Mouse (Mus musculus): ENCODE data around the gene Sncg. TPM values are rescaled to one million over a fixed set of nuclear protein-coding genes. Genes with fewer than 3 reads are reported as not detected.

Gene Sncg
- total and polyA plus RNA-seq, 3 experiments = 11.5 to 14.2 (median 12.9) TPM

GRCm38 (mm10) chr14:34331886-34332285, 42.7 kb downstream of the Sncg start:
- WGBS = 91% methylated on average over 3 of the region's 3 CpGs
- intact Hi-C loops (cut with DNase I) = no loop called here
- H3K36me3 ChIP-seq (ENCODE audit: control insufficient read depth, insufficient read depth, low read length) = no peaks in the 10 kb centered on the region; the same call in 1 of the 2 replicates
- no peak for DNase-seq
- H3K79me2 ChIP-seq (replicated peaks; ENCODE audit: control insufficient read depth, insufficient read depth, low read length) = no peaks in the 10 kb centered on the region
- H3K9ac ChIP-seq (ENCODE audit: low read depth, low read length) = no peak overlapping the region
- no peak overlapping the region for H3K4me3 ChIP-seq
- no peaks in the 10 kb centered on the region for H3K27me3 ChIP-seq (ENCODE audit: control insufficient read depth, insufficient read depth, low read length)
- no peak overlapping the region for H3K27ac ChIP-seq
- H3K4me1 ChIP-seq (ENCODE audit: control insufficient read depth, insufficient read depth, low read length) = no peaks in the 10 kb centered on the region
- TF ChIP-seq POLR2A (IDR thresholded peaks at IDR 0.05; ENCODE audit: insufficient read depth, low read depth, low read length) = no peak
- no peak for TF ChIP-seq CTCF (IDR thresholded peaks at IDR 0.05)
- no peak for TF ChIP-seq EP300 (IDR thresholded peaks at IDR 0.05; ENCODE audit: insufficient read depth, low read depth, low read length)

GRCm38 (mm10) chr14:34330657-34331158, 43.9 kb downstream of the Sncg start:
- no peak for TF ChIP-seq POLR2A (IDR thresholded peaks at IDR 0.05; ENCODE audit: insufficient read depth, low read depth, low read length)
- TF ChIP-seq CTCF (IDR thresholded peaks at IDR 0.05) = no peak
- no peak for TF ChIP-seq EP300 (IDR thresholded peaks at IDR 0.05; ENCODE audit: insufficient read depth, low read depth, low read length)
- Histone ChIP-seq H3K27ac (no peak overlapping the region), H3K4me1 (ENCODE audit: control insufficient read depth, insufficient read depth, low read length) (no peaks in the 10 kb centered on the region), H3K79me2 (replicated peaks; ENCODE audit: control insufficient read depth, insufficient read depth, low read length) (no peaks in the 10 kb centered on the region), H3K36me3 (ENCODE audit: control insufficient read depth, insufficient read depth, low read length) (peaks cover 2% of the 10 kb centered on the region), H3K27me3 (ENCODE audit: control insufficient read depth, insufficient read depth, low read length) (no peaks in the 10 kb centered on the region), H3K9ac (ENCODE audit: low read depth, low read length) (no peak overlapping the region), H3K4me3 (no peak overlapping the region)
- WGBS = 92% methylated on average over 9 of the region's 9 CpGs
- intact Hi-C loops (cut with DNase I) = no loop called here
- DNase-seq = no peak

GRCm38 (mm10) chr14:34327618-34328017, 47.0 kb downstream of the Sncg start:
- no peaks in the 10 kb centered on the region for H3K4me1 ChIP-seq (ENCODE audit: control insufficient read depth, insufficient read depth, low read length)
- no peak for DNase-seq
- H3K79me2 ChIP-seq (replicated peaks; ENCODE audit: control insufficient read depth, insufficient read depth, low read length) = no peaks in the 10 kb centered on the region
- intact Hi-C loops (cut with DNase I) = no loop called here
- no peak overlapping the region for H3K9ac ChIP-seq (ENCODE audit: low read depth, low read length)
- WGBS = 76% methylated on average over 1 of the region's 1 CpGs
- no peak overlapping the region for H3K4me3 ChIP-seq
- no peaks in the 10 kb centered on the region for H3K27me3 ChIP-seq (ENCODE audit: control insufficient read depth, insufficient read depth, low read length)
- H3K36me3 ChIP-seq (ENCODE audit: control insufficient read depth, insufficient read depth, low read length) = peaks cover 6% of the 10 kb centered on the region
- no peak overlapping the region for H3K27ac ChIP-seq
- TF ChIP-seq EP300 (IDR thresholded peaks at IDR 0.05; ENCODE audit: insufficient read depth, low read depth, low read length) (no peak), CTCF (IDR thresholded peaks at IDR 0.05) (no peak), POLR2A (IDR thresholded peaks at IDR 0.05; ENCODE audit: insufficient read depth, low read depth, low read length) (no peak)

GRCm38 (mm10) chr14:34326606-34327005, 48.0 kb downstream of the Sncg start:
- no peaks in the 10 kb centered on the region for H3K4me1 ChIP-seq (ENCODE audit: control insufficient read depth, insufficient read depth, low read length)
- DNase-seq = no peak
- no peak overlapping the region for H3K9ac ChIP-seq (ENCODE audit: low read depth, low read length)
- WGBS = 73% methylated on average over 3 of the region's 3 CpGs
- TF ChIP-seq POLR2A (IDR thresholded peaks at IDR 0.05; ENCODE audit: insufficient read depth, low read depth, low read length) (no peak), EP300 (IDR thresholded peaks at IDR 0.05; ENCODE audit: insufficient read depth, low read depth, low read length) (no peak), CTCF (IDR thresholded peaks at IDR 0.05) (no peak)
- no peaks in the 10 kb centered on the region for H3K27me3 ChIP-seq (ENCODE audit: control insufficient read depth, insufficient read depth, low read length)
- peaks cover 7% of the 10 kb centered on the region for H3K36me3 ChIP-seq (ENCODE audit: control insufficient read depth, insufficient read depth, low read length)
- intact Hi-C loops (cut with DNase I) = no loop called here
- no peaks in the 10 kb centered on the region for H3K79me2 ChIP-seq (replicated peaks; ENCODE audit: control insufficient read depth, insufficient read depth, low read length)
- no peak overlapping the region for H3K4me3 ChIP-seq
- no peak overlapping the region for H3K27ac ChIP-seq

- WGBS = over 99% methylated on average over 5 of the region's 5 CpGs
- no peaks in the 10 kb centered on the region for H3K79me2 ChIP-seq (replicated peaks; ENCODE audit: control insufficient read depth, insufficient read depth, low read length)
- H3K27me3 ChIP-seq (ENCODE audit: control insufficient read depth, insufficient read depth, low read length) = no peaks in the 10 kb centered on the region
- DNase-seq = no peak
- TF ChIP-seq POLR2A (IDR thresholded peaks at IDR 0.05; ENCODE audit: insufficient read depth, low read depth, low read length) (no peak), CTCF (IDR thresholded peaks at IDR 0.05) (no peak), EP300 (IDR thresholded peaks at IDR 0.05; ENCODE audit: insufficient read depth, low read depth, low read length) (no peak)
- H3K9ac ChIP-seq (ENCODE audit: low read depth, low read length) = no peak overlapping the region
- no peak overlapping the region for H3K4me3 ChIP-seq
- intact Hi-C loops (cut with DNase I) = no loop called here
- H3K27ac ChIP-seq = no peak overlapping the region
- peaks cover 8% of the 10 kb centered on the region for H3K36me3 ChIP-seq (ENCODE audit: control insufficient read depth, insufficient read depth, low read length)
- H3K4me1 ChIP-seq (ENCODE audit: control insufficient read depth, insufficient read depth, low read length) = no peaks in the 10 kb centered on the region
Observed at GRCm38 (mm10) chr14:34323576-34324085, 51.0 kb downstream of the Sncg start.

Other genes starting within 250 kb of the Sncg start
- gene Npy4r, start 222.3 kb downstream of the Sncg start, total RNA-seq (2021) = under 1 TPM; 0.08 to 0.18 TPM
- 0.80 and 1.1 TPM in 2 replicates for gene Npy4r, start 222.3 kb downstream of the Sncg start, polyA plus RNA-seq (2012; rRNA removed)
- gene Gprin2, start 173.1 kb downstream of the Sncg start, total RNA-seq (2021) = under 1 TPM; 0.23 to 0.26 TPM
- gene Gprin2, start 173.1 kb downstream of the Sncg start, polyA plus RNA-seq (2012; rRNA removed) = 0.10 and 0.20 TPM in 2 replicates
- gene Syt15, start 155.2 kb downstream of the Sncg start, total RNA-seq (2021) = under 1 TPM; 0.43 to 0.78 TPM
- gene Syt15, start 155.2 kb downstream of the Sncg start, polyA plus RNA-seq (2012; rRNA removed) = 1.5 and 1.6 TPM in 2 replicates
- gene Shld2, start 64.3 kb downstream of the Sncg start, total RNA-seq (2021) = 1 to 10 TPM; 7.8 to 9.9 TPM
- gene Shld2, start 64.3 kb downstream of the Sncg start, polyA plus RNA-seq (2012; rRNA removed) = 2.4 and 3.5 TPM in 2 replicates
- gene Glud1, start 64.1 kb downstream of the Sncg start, total RNA-seq (2021) = 100 to 1,000 TPM; 127 to 148 TPM
- 52.1 and 73.2 TPM in 2 replicates for gene Glud1, start 64.1 kb downstream of the Sncg start, polyA plus RNA-seq (2012; rRNA removed)
- gene Fam25c, start 19.4 kb downstream of the Sncg start, total RNA-seq (2021) = not detected
- not detected in 2 replicates for gene Fam25c, start 19.4 kb downstream of the Sncg start, polyA plus RNA-seq (2012; rRNA removed)
- gene Mmrn2, start 676 bp upstream of the Sncg start, total RNA-seq (2021) = 10 to 100 TPM; 30.4 to 44.1 TPM
- gene Mmrn2, start 676 bp upstream of the Sncg start, polyA plus RNA-seq (2012; rRNA removed) = 17.6 and 29.4 TPM in 2 replicates
- 10 to 100 TPM; 58.4 to 62.5 TPM for gene Bmpr1a, start 128.6 kb upstream of the Sncg start, total RNA-seq (2021)
- 13.8 and 38.2 TPM in 2 replicates for gene Bmpr1a, start 128.6 kb upstream of the Sncg start, polyA plus RNA-seq (2012; rRNA removed)
- not detected for gene 9230112D13Rik, start 148.0 kb upstream of the Sncg start, total RNA-seq (2021)
- gene 9230112D13Rik, start 148.0 kb upstream of the Sncg start, polyA plus RNA-seq (2012; rRNA removed) = not detected in 2 replicates
- 1,000 to 10,000 TPM in 1 of 2 experiments, 100 to 1,000 TPM in 1; 940 to 1,084 TPM for gene Ldb3, start 213.9 kb upstream of the Sncg start, total RNA-seq (2021)
- 1,077 and 1,138 TPM in 2 replicates for gene Ldb3, start 213.9 kb upstream of the Sncg start, polyA plus RNA-seq (2012; rRNA removed)
- 1 to 10 TPM; 2.4 to 2.6 TPM for gene Opn4, start 225.4 kb upstream of the Sncg start, total RNA-seq (2021)
- gene Opn4, start 225.4 kb upstream of the Sncg start, polyA plus RNA-seq (2012; rRNA removed) = 7.9 and 9.2 TPM in 2 replicates